Mouse (Mus musculus): ENCODE measurements around the gene Ear6.
"Not testable (repeated sequence)": the region's sequence is repeated elsewhere in the genome, so short reads cannot be mapped to it uniquely, and the experiment has no call there.

GRCm38 (mm10) chr14:51855280-51855679 is 1.8 kb downstream of the Ear6 start:
- not testable (repeated sequence) for TF ChIP-seq EP300, CTCF (IDR thresholded peaks at IDR 0.05)

All from lung, postnatal 0 days (tissue).